Mouse (Mus musculus) hindbrain, postnatal 0 days (tissue): ENCODE data around the gene Dexi. TPM values are rescaled to one million over a fixed set of nuclear protein-coding genes. Genes with fewer than 3 reads are reported as not detected.
A peak's percentile ranks its signal among the peaks of the same experiment; 100 is the strongest.

ENCODE experiments used
- ATAC-seq: fragments of 200-750 bp; cut with Nextera tagmentation; 2 replicates; pipeline ENCODE4 v1.8.0; 2017; ENCODE audit warnings: mild to moderate bottlenecking, moderate TSS enrichment, moderate library complexity
- DNase-seq: peaks from one replicate; pipeline ENCODE4 v3.0.0-alpha.2; 2015; ENCODE audit warnings: low spot score
- H3K27ac ChIP-seq: fragments of 300-500 bp; sonication (generic); 2 replicates; pipeline ENCODE4 v1.5.1; 2014; ENCODE audit warnings: mild to moderate bottlenecking
- H3K27me3 ChIP-seq: fragments of 300-500 bp; sonication (generic); 2 replicates; pipeline ENCODE4 v1.6.1; 2014; ENCODE audit warnings: low read length, mixed read lengths; ENCODE audit not compliant: insufficient read depth
- H3K36me3 ChIP-seq: fragments of 300-500 bp; sonication (generic); 2 replicates; pipeline ENCODE4 v1.6.1; 2014; ENCODE audit warnings: low read length, mixed read lengths; ENCODE audit not compliant: insufficient read depth
- H3K4me1 ChIP-seq: fragments of 300-500 bp; sonication (generic); 2 replicates; pipeline ENCODE4 v1.6.1; 2014; ENCODE audit warnings: antibody characterized with exemption, low read length, mixed read lengths; ENCODE audit not compliant: insufficient read depth
- H3K4me2 ChIP-seq: fragments of 300-500 bp; sonication (generic); 2 replicates; pipeline ENCODE4 v1.6.1; 2014; ENCODE audit warnings: low read depth, mild to moderate bottlenecking, low read length, moderate library complexity, mixed read lengths
- H3K4me3 ChIP-seq: fragments of 300-500 bp; sonication (generic); 2 replicates; pipeline ENCODE4 v1.5.1; 2014; ENCODE audit warnings: low read length
- H3K9ac ChIP-seq: fragments of 300-500 bp; sonication (generic); replicated peaks from 2 replicates; pipeline ENCODE4 v1.6.1; 2014; ENCODE audit warnings: mild to moderate bottlenecking, low read length, moderate library complexity, mixed read lengths
- H3K9me3 ChIP-seq: fragments of 300-500 bp; sonication (generic); 2 replicates; pipeline ENCODE4 v1.6.1; 2016; ENCODE audit warnings: low read length, mixed read lengths
- CTCF ChIP-seq: IDR thresholded peaks from 2 replicates; pipeline ENCODE4 v1.5.1; 2016; ENCODE audit warnings: antibody characterized with exemption, control low read depth, low read depth
- WGBS: fragments of 180-500 bp; shearing (Covaris S2); extraction: QIAGEN DNeasy Blood & Tissue Kit; methylation state at CpG from one replicate; pipeline ENCODE4 v1.1.7; 2014; 5-methylcytosine and 5-hydroxymethylcytosine counted together
- polyA plus RNA-seq: library from polyadenylated mRNA; unstranded; fragments of >200 nt; fragmentation: Nextera tagmentation; extraction: Ambion mirVana; gene quantifications from 2 replicates; pipeline ENCODE4 v1.2.1, GENCODE M21; 2015
- total RNA-seq: library from RNA; depleted of rRNA; stranded (reverse); fragments of >200 nt; gene quantifications from 2 replicates; pipeline ENCODE4 v1.2.3, GENCODE M21; 2014

Gene Dexi
- total and polyA plus RNA-seq, 2 experiments from 2014 or later = 21.6 to 50.7 TPM

DNA sequence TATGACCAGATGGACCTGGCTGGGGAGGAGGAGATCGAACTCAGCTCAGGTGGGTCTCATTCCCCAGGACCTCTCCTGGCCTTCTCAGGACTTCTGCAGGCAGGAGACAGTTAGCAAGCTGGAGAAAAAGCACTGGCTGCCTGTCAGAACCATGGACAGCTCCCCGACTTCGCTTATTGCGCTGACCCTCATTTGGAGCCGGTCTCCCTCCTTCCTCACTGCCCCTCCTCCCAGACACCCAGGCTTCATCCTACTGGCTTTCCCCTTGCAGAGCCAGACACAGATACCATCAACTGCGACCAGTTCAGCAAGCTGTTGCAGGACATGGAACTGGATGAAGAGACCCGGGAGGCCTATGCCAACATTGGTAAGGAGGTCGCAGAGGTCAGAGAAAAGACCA, 41.0 kb downstream of the Dexi start:
- H3K4me3 ChIP-seq = no peak overlapping the region
- H3K9ac ChIP-seq = no peak overlapping the region
- H3K4me1 ChIP-seq = no peaks in the 10 kb centered on the region
- TF ChIP-seq CTCF = no peak
- no peaks in the 10 kb centered on the region for H3K27me3 ChIP-seq
- ATAC-seq = no peak
- H3K4me2 ChIP-seq = no peak overlapping the region
- no peak overlapping the region for H3K27ac ChIP-seq
- WGBS = 17% methylated on average over 8 of the region's 8 CpGs
- peak; percentile 35 for DNase-seq
- H3K36me3 ChIP-seq = no peaks in the 10 kb centered on the region
- no peaks in the 10 kb centered on the region for H3K9me3 ChIP-seq

DNA sequence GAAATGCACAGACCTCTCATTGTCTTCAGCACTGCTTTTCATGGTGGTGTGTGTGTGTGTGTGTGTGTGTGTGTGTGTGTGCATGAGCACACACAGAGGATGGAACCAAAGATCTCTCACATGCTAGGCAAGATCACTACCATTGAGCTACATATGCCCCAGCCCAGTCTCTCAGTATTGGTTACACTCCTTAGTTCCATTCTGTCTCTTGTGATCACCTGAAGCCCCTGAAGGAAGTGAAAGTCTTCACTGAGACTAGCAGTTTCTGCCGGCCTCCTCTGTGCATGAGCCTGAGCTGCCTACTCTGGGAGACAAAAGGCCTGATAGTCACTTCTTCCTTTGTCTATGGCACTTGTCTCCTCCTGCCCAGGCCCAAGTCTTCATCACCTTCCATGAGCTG, 43.7 kb downstream of the Dexi start:
- WGBS = 35% methylated on average over 1 of the region's 1 CpGs
- no peak for DNase-seq
- Histone ChIP-seq H3K4me1 (no peaks in the 10 kb centered on the region), H3K27me3 (no peaks in the 10 kb centered on the region), H3K9ac (no peak overlapping the region), H3K9me3 (no peaks in the 10 kb centered on the region), H3K36me3 (no peaks in the 10 kb centered on the region), H3K27ac (no peak overlapping the region), H3K4me2 (no peak overlapping the region), H3K4me3 (no peak overlapping the region)
- TF ChIP-seq CTCF = no peak
- no peak for ATAC-seq

DNA sequence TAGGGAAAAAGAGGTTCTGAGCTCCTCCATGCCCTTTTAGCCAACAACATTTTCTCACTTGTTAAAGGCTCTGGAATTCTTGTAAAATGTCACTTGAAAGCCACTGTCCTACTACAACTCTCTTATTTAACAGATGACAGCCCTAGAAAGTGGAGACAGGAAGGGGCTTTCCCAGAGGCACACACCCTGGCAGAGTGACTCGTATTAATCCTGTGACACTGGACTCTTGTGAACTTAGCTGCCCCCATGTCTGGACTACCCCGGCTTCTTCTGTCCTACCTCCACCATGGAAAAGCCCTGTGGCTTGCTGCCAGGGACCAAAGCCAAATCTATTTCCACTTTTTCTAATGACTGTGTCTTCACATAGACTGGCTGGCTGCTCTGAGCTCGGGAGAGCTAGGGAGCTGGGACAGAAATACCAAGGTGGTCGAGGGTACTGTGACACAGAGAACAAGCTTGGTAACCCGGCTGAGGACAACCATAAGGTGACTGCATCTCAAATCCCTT, 44.7 kb downstream of the Dexi start:
- TF ChIP-seq CTCF = no peak
- ATAC-seq (no peak), DNase-seq (no peak)
- H3K27me3 ChIP-seq = no peaks in the 10 kb centered on the region
- H3K4me1 ChIP-seq = no peaks in the 10 kb centered on the region
- WGBS = 48% methylated on average over 5 of the region's 5 CpGs
- no peaks in the 10 kb centered on the region for H3K9me3 ChIP-seq
- no peak overlapping the region for H3K9ac ChIP-seq
- no peaks in the 10 kb centered on the region for H3K36me3 ChIP-seq
- H3K4me3 ChIP-seq = no peak overlapping the region
- no peak overlapping the region for H3K4me2 ChIP-seq
- no peak overlapping the region for H3K27ac ChIP-seq

DNA sequence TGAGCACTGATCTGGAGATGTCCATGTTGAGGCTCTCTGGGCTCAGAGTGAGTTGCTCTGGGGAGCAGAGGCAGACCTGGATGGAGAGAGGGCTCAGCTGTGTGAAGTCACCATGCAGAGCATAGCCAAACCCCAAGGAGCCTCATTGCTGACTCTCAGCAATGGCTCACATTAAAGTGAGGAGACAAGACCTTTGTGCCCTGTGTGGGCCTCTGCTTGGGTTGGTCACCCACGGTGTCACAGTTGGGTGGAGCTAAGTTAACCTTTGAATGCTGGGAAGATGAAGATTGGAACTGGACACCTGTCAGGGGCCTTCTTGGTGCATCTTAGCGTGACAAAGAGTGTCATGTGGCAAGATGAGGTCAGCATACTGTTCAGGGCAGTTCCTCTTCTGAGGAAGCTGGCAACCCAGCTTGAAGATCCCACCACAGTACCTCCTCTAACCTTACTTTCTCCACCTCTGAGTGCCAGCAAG, 47.0 kb downstream of the Dexi start:
- no peak overlapping the region for H3K4me3 ChIP-seq
- ATAC-seq = no peak
- 66% methylated on average over 2 of the region's 2 CpGs for WGBS
- no peak overlapping the region for H3K27ac ChIP-seq
- H3K36me3 ChIP-seq = no peaks in the 10 kb centered on the region
- no peak overlapping the region for H3K4me2 ChIP-seq
- H3K9me3 ChIP-seq = no peaks in the 10 kb centered on the region
- H3K9ac ChIP-seq = no peak overlapping the region
- TF ChIP-seq CTCF = no peak
- no peaks in the 10 kb centered on the region for H3K27me3 ChIP-seq
- no peaks in the 10 kb centered on the region for H3K4me1 ChIP-seq
- DNase-seq = no peak

DNA sequence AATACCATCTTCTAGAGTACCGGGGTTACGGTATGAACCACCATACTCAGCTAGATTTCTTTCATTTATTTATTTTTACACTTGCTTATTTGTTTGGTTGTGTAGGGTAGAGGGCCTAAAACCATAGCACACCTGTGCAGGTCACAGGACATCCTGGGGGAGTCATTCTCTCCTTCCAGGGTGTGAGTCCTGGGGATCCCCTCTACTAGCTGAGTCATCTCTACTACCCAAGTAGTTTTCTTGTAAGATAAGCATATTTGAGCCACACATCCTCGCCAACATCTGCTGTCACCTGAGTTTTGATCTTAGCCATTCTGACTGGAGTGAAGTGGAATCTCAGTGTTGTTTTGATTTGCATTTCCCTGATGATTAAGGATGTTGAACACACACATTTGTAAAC, 50.3 kb downstream of the Dexi start:
- DNase-seq = no peak
- 0 out of 2 replicates have a peak, but pooled peaks cover 8% of the 10 kb centered on the region for H3K27me3 ChIP-seq
- no peak overlapping the region for H3K9ac ChIP-seq
- no peak for TF ChIP-seq CTCF
- H3K36me3 ChIP-seq = no peaks in the 10 kb centered on the region
- 0 out of 2 replicates have a peak, but pooled peaks cover 4% of the 10 kb centered on the region for H3K4me1 ChIP-seq
- WGBS = 86% methylated on average over 3 of the region's 3 CpGs
- H3K4me3 ChIP-seq = no peak overlapping the region
- no peak for ATAC-seq
- no peak overlapping the region for H3K4me2 ChIP-seq
- no peaks in the 10 kb centered on the region for H3K9me3 ChIP-seq
- no peak overlapping the region for H3K27ac ChIP-seq

DNA sequence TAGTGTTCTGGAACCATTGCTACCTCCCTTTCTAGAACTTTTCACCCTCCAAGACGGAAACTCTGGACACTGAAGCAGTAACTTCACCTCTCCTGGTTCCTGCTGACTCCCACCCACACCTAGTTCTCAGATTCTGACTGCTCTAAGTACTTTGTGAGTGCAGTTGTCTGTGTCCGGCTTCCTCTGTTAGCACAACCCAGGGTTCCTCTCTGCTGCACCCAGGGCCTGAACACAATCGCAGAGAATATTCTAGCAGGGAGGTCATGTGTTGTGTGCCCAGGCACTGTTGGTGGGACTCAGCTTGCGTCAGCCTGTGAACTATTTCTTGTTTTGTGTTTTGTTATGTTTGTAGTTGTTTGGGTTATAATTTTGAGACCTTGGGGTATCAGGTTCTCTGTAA, 51.1 kb downstream of the Dexi start:
- Histone ChIP-seq H3K4me3 (no peak overlapping the region), H3K4me2 (no peak overlapping the region), H3K27ac (no peak overlapping the region), H3K9ac (no peak overlapping the region), H3K4me1 (0 out of 2 replicates have a peak, but pooled peaks cover 4% of the 10 kb centered on the region), H3K36me3 (no peaks in the 10 kb centered on the region), H3K27me3 (0 out of 2 replicates have a peak, but pooled peaks cover 8% of the 10 kb centered on the region), H3K9me3 (no peaks in the 10 kb centered on the region)
- WGBS = 85% methylated on average over 4 of the region's 4 CpGs
- DNase-seq (no peak), ATAC-seq (no peak)
- no peak for TF ChIP-seq CTCF

DNA sequence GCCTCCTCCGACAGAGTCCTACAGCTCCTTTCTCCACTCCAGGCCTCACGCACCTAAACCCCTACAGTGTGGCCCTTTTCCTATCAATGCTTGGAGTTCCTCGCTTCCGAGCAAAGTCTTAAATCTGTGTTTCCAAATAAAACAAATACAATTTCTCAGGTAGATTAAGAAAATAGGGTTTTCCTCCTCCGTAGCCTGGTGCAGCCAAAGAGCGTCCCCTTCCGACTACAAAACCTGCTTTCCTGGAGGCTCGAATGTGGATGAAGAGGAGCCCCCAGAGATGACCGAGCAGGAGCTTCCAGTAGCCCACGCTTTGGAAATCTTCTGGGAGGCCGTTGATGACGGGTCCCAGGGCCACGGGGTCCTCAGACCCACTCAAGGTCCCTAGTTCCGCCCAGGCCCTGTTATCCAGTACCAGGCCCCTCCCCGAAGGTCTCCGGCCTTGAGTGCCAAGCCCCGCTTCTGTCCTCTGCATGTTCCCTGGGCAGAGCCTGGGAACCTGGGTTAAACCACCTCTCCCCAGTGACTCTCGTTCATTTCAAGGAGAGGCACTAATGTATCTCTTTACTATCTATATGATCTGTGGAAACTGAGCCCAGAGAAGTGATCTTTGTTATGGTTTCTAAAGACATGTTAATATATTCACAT, 52.2 kb downstream of the Dexi start:
- DNase-seq (no peak), ATAC-seq (no peak)
- Histone ChIP-seq H3K9me3 (no peaks in the 10 kb centered on the region), H3K27ac (no peak overlapping the region), H3K4me3 (no peak overlapping the region), H3K36me3 (no peaks in the 10 kb centered on the region), H3K9ac (no peak overlapping the region), H3K4me2 (no peak overlapping the region), H3K27me3 (0 out of 2 replicates have a peak, but pooled peaks cover 8% of the 10 kb centered on the region), H3K4me1 (0 out of 2 replicates have a peak, but pooled peaks cover 4% of the 10 kb centered on the region)
- TF ChIP-seq CTCF = no peak
- 87% methylated on average over 18 of the region's 18 CpGs for WGBS
